Mouse (Mus musculus): ENCODE results near the gene Setd1b. TPM values are rescaled to one million over a fixed set of nuclear protein-coding genes. Genes with fewer than 3 reads are reported as not detected.

Setd1b gene
- polyA plus RNA-seq (2017; shearing (Covaris generic)): 2.8 TPM

GRCm38 (mm10) chr5:123142161-123143157 lies at the start of gene Setd1b:
Gene Setd1b (plus strand): TSS chr5:123142193.

GRCm38 (mm10) chr5:123132308-123133071 lies 9.5 kb upstream of the Setd1b start, which contains the start of gene Rhof:
Gene Rhof (minus strand): TSS chr5:123132692.

GRCm38 (mm10) chr5:123169284-123169683 lies 27.3 kb downstream of the Setd1b start, which contains the start of gene Psmd9:
Gene Psmd9 (plus strand): TSS chr5:123169413.

GRCm38 (mm10) chr5:123182651-123183050 lies 40.7 kb downstream of the Setd1b start, which contains the start of gene Hpd:
Gene Hpd (minus strand): TSS chr5:123182727.

Other genes with a start within 250 kb of the Setd1b start
- 45.3 TPM for gene Kdm2b, start 152.4 kb upstream of the Setd1b start, polyA plus RNA-seq (2017; shearing (Covaris generic))
- gene Orai1, start 127.1 kb upstream of the Setd1b start, polyA plus RNA-seq (2017; shearing (Covaris generic)): 16.2 TPM
- 1.6 TPM for gene Morn3, start 95.2 kb upstream of the Setd1b start, polyA plus RNA-seq (2017; shearing (Covaris generic))
- 6.0 TPM for gene Tmem120b, start 73.8 kb upstream of the Setd1b start, polyA plus RNA-seq (2017; shearing (Covaris generic))
- gene Rhof, start 9.5 kb upstream of the Setd1b start, polyA plus RNA-seq (2017; shearing (Covaris generic)): 239 TPM
- gene Psmd9, start 27.2 kb downstream of the Setd1b start, polyA plus RNA-seq (2017; shearing (Covaris generic)): 57.2 TPM
- gene Hpd, start 40.5 kb downstream of the Setd1b start, polyA plus RNA-seq (2017; shearing (Covaris generic)): not detected
- 3.6 TPM for gene Wdr66, start 109.9 kb downstream of the Setd1b start, polyA plus RNA-seq (2017; shearing (Covaris generic))
- gene Bcl7a, start 201.6 kb downstream of the Setd1b start, polyA plus RNA-seq (2017; shearing (Covaris generic)): 9.8 TPM